Mouse (Mus musculus) left cerebral cortex, adult 9 months (tissue): ENCODE measurements around the gene Slc22a17.
A peak's percentile ranks its signal among the peaks of the same experiment; 100 is the strongest.

ENCODE experiments used
- DNase-seq, 2 experiments: peaks; one replicate each; pipeline ENCODE4 v3.0.0; 2022; ENCODE audit warnings: low spot score in 2 of 2

Slc22a17 gene

GRCm38 (mm10) chr14:54863501-54864312 lies 49.2 kb downstream of the Slc22a17 start:
- peak; percentile 70 to 93 for DNase-seq

- peak in 1 of 2 experiments; percentile 76 for DNase-seq
Measured at GRCm38 (mm10) chr14:54860511-54860910, 52.4 kb downstream of the Slc22a17 start.

DNA sequence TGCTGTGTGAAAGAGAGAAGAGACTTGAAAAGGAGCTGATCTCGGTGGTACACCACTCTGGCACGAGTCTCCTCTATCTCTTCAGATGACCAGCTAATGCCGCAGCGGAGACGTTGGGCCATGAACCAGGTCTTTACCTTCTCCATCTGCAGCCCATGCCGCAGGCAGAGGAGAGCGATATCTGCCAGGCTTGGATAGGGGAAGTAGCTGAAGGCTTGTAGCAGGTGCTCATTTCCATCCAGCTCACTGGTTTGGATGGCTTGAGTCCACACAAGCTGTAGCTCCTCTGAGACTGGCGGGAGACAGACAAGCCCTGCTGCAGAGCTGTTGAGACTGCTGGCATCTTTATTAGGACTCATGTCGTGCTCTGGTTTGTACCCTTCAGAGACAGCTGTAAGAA lies 55.0 kb downstream of the Slc22a17 start:
- DNase-seq: no peak

GRCm38 (mm10) chr14:54856703-54857102 lies 56.2 kb downstream of the Slc22a17 start:
- DNase-seq: no peak
